In the genomic region with DNA sequence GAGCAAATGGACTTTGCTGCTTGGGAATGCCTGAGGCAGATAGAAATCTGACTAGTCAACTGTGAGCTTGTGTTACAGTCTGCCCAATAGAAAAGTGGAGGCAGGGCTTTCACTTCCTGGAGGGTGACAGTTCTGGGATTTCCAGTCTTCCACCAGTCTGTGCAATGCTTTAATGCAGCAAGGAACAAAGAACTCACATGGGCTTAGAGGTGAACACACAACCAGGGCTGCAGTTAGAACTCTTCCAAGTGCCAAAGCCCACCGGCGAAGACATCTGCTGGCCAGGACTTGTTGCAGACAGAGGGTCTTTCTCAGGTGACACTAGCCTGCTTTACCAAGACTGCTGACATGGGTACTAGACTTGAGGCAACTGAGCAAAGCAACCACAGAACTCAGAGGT, we compare ENCODE assay signal across 9 mouse cellular contexts. TPM values are rescaled to one million over a fixed set of nuclear protein-coding genes. Genes with fewer than 3 reads are reported as not detected.
DNase-seq lines count a peak whose midpoint lies in the region; ATAC-seq and TF ChIP-seq lines count a peak whose summit lies in the region.
"Had no signal": no experiment of that assay in that cellular context is flagged by ENCODE, and none has a peak within 500 bp of the region (broad histone marks: within the 10 kb centered on the region; RNA-seq: fewer than 3 reads in every experiment).

A gene (plus strand): TSS at position 167 of the 400 bp plus-strand sequence.

- peak; percentile 22 for DNase-seq in adrenal gland, adult 2 months
- DNase-seq in adrenal gland, postnatal 25 days: no peak
- DNase-seq in CD4-positive, CD25-positive, alpha-beta regulatory T cell, adult 2 months (ENCODE audit: low read depth, low spot score): peak; percentile 73
- peak; percentile 85 for DNase-seq in induced T-regulatory cell, adult 2 months (ENCODE audit: low read depth)
- peak; percentile 45 to 61 for DNase-seq in natural killer cell, adult 2 months (ENCODE audit: low spot score in 2 of 2)
- no peak for DNase-seq in left cerebral cortex, adult 2 months (ENCODE audit: extremely low spot score in 1 of 2, low spot score in 2 of 2)
- no peak for DNase-seq in cerebellum, adult 18-20 months

- no peak within 1 kb of the TSS for H3K4me3 ChIP-seq in left cerebral cortex, adult 2 months
- H3K4me3 ChIP-seq: neural tube, embryonic 12.5 days had no signal

- intact Hi-C loops in left cerebral cortex, adult 2 months (cut with DNase I): no loop called here

- ATAC-seq in frontal cortex, adult (ENCODE audit: low TSS enrichment): no peak

- H3K27ac ChIP-seq in left cerebral cortex, adult 2 months: no peak within 1 kb of the TSS
- H3K27ac ChIP-seq: neural tube, embryonic 12.5 days had no signal

- no peak for TF ChIP-seq CTCF in left cerebral cortex, adult 2 months (IDR thresholded peaks at IDR 0.05)

RNA-seq across cellular contexts. Expression of the gene that starts here (rescaled TPM):
- total RNA-seq in adrenal gland, adult 2 months (2021): 1 to 10 TPM; 4.5 to 4.9 TPM
- 0.99 and 1.2 TPM in 2 replicates for polyA plus RNA-seq in adrenal gland, adult 2 months (2012; rRNA removed)
- 2.4 and 4.6 TPM in 2 replicates for total RNA-seq in adrenal gland, postnatal 25 days (2021)
- total RNA-seq in left cerebral cortex, adult 2 months (2021): 1 to 10 TPM; 1.1 to 1.6 TPM

Comparison
In these comparisons a context has a peak if more than half of its experiments do, and no peak if none do; other contexts are left out.
1. DNase-seq: peak in adrenal gland, adult 2 months (single experiment), CD4-positive, CD25-positive, alpha-beta regulatory T cell, adult 2 months (single experiment), induced T-regulatory cell, adult 2 months (single experiment) and natural killer cell, adult 2 months (2 of 2); none in adrenal gland, postnatal 25 days (single experiment), left cerebral cortex, adult 2 months (0 of 2) and cerebellum, adult 18-20 months (0 of 2).